Mouse (Mus musculus) myocyte (in vitro differentiated cells): Measurements from ENCODE around the gene Atl2. TPM values are rescaled to one million over a fixed set of nuclear protein-coding genes. Genes with fewer than 3 reads are reported as not detected.

Experiments used
- H3K27me3 ChIP-seq: one replicate; pipeline ENCODE4 v1.6.1; 2011; ENCODE audit not compliant: control insufficient read depth, insufficient read depth, insufficient read length
- H3K36me3 ChIP-seq: one replicate; pipeline ENCODE4 v1.6.1; 2011; ENCODE audit not compliant: control insufficient read depth, insufficient read depth
- H3K4me2 ChIP-seq: one replicate; pipeline ENCODE4 v1.6.1; 2011; ENCODE audit warnings: low read depth, control low read depth
- H3K4me3 ChIP-seq: one replicate; pipeline ENCODE4 v1.5.1; 2011; ENCODE audit warnings: mild to moderate bottlenecking, control low read depth, moderate library complexity
- H3K79me2 ChIP-seq: one replicate; pipeline ENCODE4 v1.6.1; 2011; ENCODE audit not compliant: control insufficient read depth, insufficient read depth
- H3ac ChIP-seq: one replicate; pipeline ENCODE4 v1.6.1; 2011; ENCODE audit not compliant: control insufficient read depth, insufficient read length
- CEBPB ChIP-seq: IDR thresholded peaks from 2 replicates; pipeline ENCODE4 v1.6.1; 2011; ENCODE audit warnings: mild to moderate bottlenecking, moderate library complexity; ENCODE audit not compliant: poor library complexity, insufficient read depth, severe bottlenecking
- E2F4 ChIP-seq: IDR thresholded peaks from one replicate; pipeline ENCODE4 v1.6.1; 2011; ENCODE audit warnings: mild to moderate bottlenecking, control low read depth, moderate library complexity; ENCODE audit not compliant: insufficient read depth
- MAX ChIP-seq: IDR thresholded peaks from one replicate; pipeline ENCODE4 v1.6.1; 2011; ENCODE audit warnings: low read depth, mild to moderate bottlenecking, control low read depth
- MYOD1 ChIP-seq, 3 experiments: IDR thresholded peaks; one replicate each; pipeline ENCODE4 v1.6.1; 2011; ENCODE audit warnings: control low read depth in 2 of 3, low read depth in 2 of 3, mild to moderate bottlenecking in 2 of 3, moderate library complexity in 1 of 3; ENCODE audit not compliant: insufficient read length in 2 of 3, control insufficient read depth in 1 of 3
- MYOG ChIP-seq, 3 experiments: IDR thresholded peaks; one replicate each; pipeline ENCODE4 v1.6.1; 2011; ENCODE audit warnings: control low read depth in 2 of 3, low read depth in 2 of 3, mild to moderate bottlenecking in 2 of 3; ENCODE audit not compliant: insufficient read length in 2 of 3, control insufficient read depth in 1 of 3, insufficient read depth in 1 of 3
- POLR2A ChIP-seq: IDR thresholded peaks from one replicate; pipeline ENCODE4 v1.6.1; 2011; ENCODE audit warnings: low read depth, mild to moderate bottlenecking, control low read depth, moderate library complexity; ENCODE audit not compliant: insufficient read length
- POLR2AphosphoS2 ChIP-seq: IDR thresholded peaks from one replicate; pipeline ENCODE4 v1.6.1; 2011; ENCODE audit warnings: low read depth, control low read depth; ENCODE audit not compliant: insufficient read length
- REST ChIP-seq: IDR thresholded peaks from one replicate; pipeline ENCODE4 v1.6.1; 2011; ENCODE audit warnings: mild to moderate bottlenecking, control low read depth, moderate library complexity; ENCODE audit not compliant: insufficient read depth, insufficient read length
- SRF ChIP-seq: IDR thresholded peaks from one replicate; pipeline ENCODE4 v1.6.1; 2011; ENCODE audit warnings: low read depth; ENCODE audit not compliant: control insufficient read depth, insufficient read length
- TCF12 ChIP-seq: IDR thresholded peaks from one replicate; pipeline ENCODE4 v1.6.1; 2011; ENCODE audit warnings: mild to moderate bottlenecking, control low read depth; ENCODE audit not compliant: poor library complexity, insufficient read depth, severe bottlenecking
- TCF3 ChIP-seq: IDR thresholded peaks from one replicate; pipeline ENCODE4 v1.6.1; 2011; ENCODE audit warnings: low read depth, control low read depth; ENCODE audit not compliant: insufficient read length
- USF1 ChIP-seq: IDR thresholded peaks from one replicate; pipeline ENCODE4 v1.6.1; 2011; ENCODE audit warnings: low read depth, mild to moderate bottlenecking, control low read depth, moderate library complexity
- polyA plus RNA-seq: library from polyadenylated mRNA; unstranded; fragments of >200 nt; fragmentation: generic; extraction: Trizol; gene quantifications from one replicate; pipeline ENCODE4 v1.2.1, GENCODE M21; 2012; ENCODE audit warnings: missing spikeins

Atl2 gene
- polyA plus RNA-seq, 1 experiment, result 13.9 TPM

- Histone ChIP-seq H3K36me3 (peaks cover 20% of the 10 kb centered on the region), H3K27me3 (no peaks in the 10 kb centered on the region), H3K4me3 (no peak overlapping the region), H3K4me2 (no peak overlapping the region), H3ac (no peak overlapping the region), H3K79me2 (peaks cover 4% of the 10 kb centered on the region)
- TF ChIP-seq POLR2A (no peak), MAX (no peak), CEBPB (no peak), SRF (no peak), TCF12 (no peak), REST (no peak), USF1 (no peak), E2F4 (no peak), MYOD1 (IDR thresholded peaks at IDR 0.05; ENCODE audit: control insufficient read depth in 1 of 3, insufficient read length in 2 of 3, low read depth in 2 of 3) (no peak), TCF3 (no peak), MYOG (IDR thresholded peaks at IDR 0.05; ENCODE audit: control insufficient read depth in 1 of 3, insufficient read depth in 1 of 3, insufficient read length in 2 of 3, low read depth in 2 of 3) (no peak), POLR2AphosphoS2 (no peak)
Measured at GRCm38 (mm10) chr17:79865027-79865426, 30.9 kb downstream of the Atl2 start.

- peaks cover 21% of the 10 kb centered on the region for H3K36me3 ChIP-seq
- H3ac ChIP-seq, result no peak overlapping the region
- no peaks in the 10 kb centered on the region for H3K27me3 ChIP-seq
- TF ChIP-seq POLR2A (no peak), CEBPB (no peak), REST (no peak), MYOG (IDR thresholded peaks at IDR 0.05; ENCODE audit: control insufficient read depth in 1 of 3, insufficient read depth in 1 of 3, insufficient read length in 2 of 3, low read depth in 2 of 3) (no peak), E2F4 (no peak), MAX (no peak), SRF (no peak), USF1 (no peak), MYOD1 (IDR thresholded peaks at IDR 0.05; ENCODE audit: control insufficient read depth in 1 of 3, insufficient read length in 2 of 3, low read depth in 2 of 3) (no peak), TCF3 (no peak)
- H3K4me2 ChIP-seq, result no peak overlapping the region
- H3K4me3 ChIP-seq, result no peak overlapping the region
- peaks cover 4% of the 10 kb centered on the region for H3K79me2 ChIP-seq
Measured at GRCm38 (mm10) chr17:79864503-79864902, 31.4 kb downstream of the Atl2 start.

GRCm38 (mm10) chr17:79862038-79862437 lies 33.9 kb downstream of the Atl2 start:
- TF ChIP-seq POLR2AphosphoS2, result no peak

GRCm38 (mm10) chr17:79855533-79855932 lies 40.4 kb downstream of the Atl2 start:
- Histone ChIP-seq H3K27me3 (no peaks in the 10 kb centered on the region), H3K4me2 (no peak overlapping the region), H3K4me3 (no peak overlapping the region), H3ac (no peak overlapping the region), H3K79me2 (no peaks in the 10 kb centered on the region), H3K36me3 (peaks cover 56% of the 10 kb centered on the region)
- TF ChIP-seq CEBPB, result no peak

More at GRCm38 (mm10) chr17:79862038-79862437, 33.9 kb downstream of the Atl2 start:
- H3K4me2 ChIP-seq, result no peak overlapping the region
- no peak overlapping the region for H3ac ChIP-seq
- no peak overlapping the region for H3K4me3 ChIP-seq
- peaks cover 38% of the 10 kb centered on the region for H3K36me3 ChIP-seq
- no peaks in the 10 kb centered on the region for H3K79me2 ChIP-seq
- H3K27me3 ChIP-seq, result no peaks in the 10 kb centered on the region

GRCm38 (mm10) chr17:79848385-79848784 lies 47.5 kb downstream of the Atl2 start:
- H3K4me2 ChIP-seq, result no peak overlapping the region
- no peak overlapping the region for H3K4me3 ChIP-seq
- TF ChIP-seq POLR2A, result no peak
- TF ChIP-seq MAX, result no peak
- no peak for TF ChIP-seq TCF3
- no peak for TF ChIP-seq SRF
- TF ChIP-seq POLR2AphosphoS2, result no peak
- no peak for TF ChIP-seq MYOD1 (IDR thresholded peaks at IDR 0.05; ENCODE audit: control insufficient read depth in 1 of 3, insufficient read length in 2 of 3, low read depth in 2 of 3)
- no peak for TF ChIP-seq REST
- TF ChIP-seq E2F4, result no peak
- no peak for TF ChIP-seq USF1
- no peak for TF ChIP-seq MYOG (IDR thresholded peaks at IDR 0.05; ENCODE audit: control insufficient read depth in 1 of 3, insufficient read depth in 1 of 3, insufficient read length in 2 of 3, low read depth in 2 of 3)
- no peak for TF ChIP-seq CEBPB
- TF ChIP-seq TCF12, result no peak
- peaks cover 35% of the 10 kb centered on the region for H3K36me3 ChIP-seq
- H3K27me3 ChIP-seq, result no peaks in the 10 kb centered on the region
- H3ac ChIP-seq, result no peak overlapping the region
- H3K79me2 ChIP-seq, result no peaks in the 10 kb centered on the region
